Mouse (Mus musculus) heart, postnatal 25 days (tissue): ENCODE data around the gene D030056L22Rik. TPM values are rescaled to one million over a fixed set of nuclear protein-coding genes. Genes with fewer than 3 reads are reported as not detected.

ENCODE experiments used
- DNase-seq: peaks from one replicate; pipeline ENCODE4 v3.0.0; 2022; ENCODE audit warnings: low spot score
- intact Hi-C: fragments of 180-260 bp; cut with DNase I; formaldehyde crosslinking; loops from one replicate; pipeline ENCODE4 v1.15.1; 2025
- total RNA-seq, 2 experiments: library from RNA; stranded (reverse); gene quantifications; 2 replicates each; pipeline ENCODE4 v1.2.3; 2021

D030056L22Rik gene
- total RNA-seq, 2 experiments from 2014 or later: 9.7 to 10.8 TPM

- DNase-seq: no peak
- intact Hi-C loops: no loop called here
Observed at GRCm38 (mm10) chr19:18720337-18720736, 7.3 kb downstream of the D030056L22Rik start.

- no peak for DNase-seq
- intact Hi-C loops: no loop called here
Observed at GRCm38 (mm10) chr19:18725186-18725585, 12.2 kb downstream of the D030056L22Rik start.

GRCm38 (mm10) chr19:18730255-18730654, 17.3 kb downstream of the D030056L22Rik start:
- intact Hi-C loops: no loop called here
- no peak for DNase-seq

- DNase-seq: no peak
- intact Hi-C loops: no loop called here
Observed at GRCm38 (mm10) chr19:18731077-18731476, 18.1 kb downstream of the D030056L22Rik start.

- no peak for DNase-seq
- intact Hi-C loops: no loop called here
Observed at GRCm38 (mm10) chr19:18735901-18736300, 22.9 kb downstream of the D030056L22Rik start.

- no peak for DNase-seq
- intact Hi-C loops: no loop called here
Observed at GRCm38 (mm10) chr19:18739146-18739545, 26.2 kb downstream of the D030056L22Rik start.

- intact Hi-C loops: loop anchor here (2.0 kb wide), 1 partner anchor 43 kb away; no protein-coding TSS in a partner anchor
- DNase-seq: no peak
Observed at GRCm38 (mm10) chr19:18743946-18744345, 31.0 kb downstream of the D030056L22Rik start.

GRCm38 (mm10) chr19:18746576-18747340, 33.8 kb downstream of the D030056L22Rik start:
- intact Hi-C loops: no loop called here
- DNase-seq: no peak

- DNase-seq: no peak
Observed at GRCm38 (mm10) chr19:18747379-18747778, 34.4 kb downstream of the D030056L22Rik start.

GRCm38 (mm10) chr19:18749598-18750339, 36.8 kb downstream of the D030056L22Rik start, which contains the start of gene Trpm6:
TSS of gene Trpm6 (plus strand) at chr19:18749983.
- no peak for DNase-seq

More at GRCm38 (mm10) chr19:18747379-18747778, 34.4 kb downstream of the D030056L22Rik start:
- intact Hi-C loops: no loop called here

GRCm38 (mm10) chr19:18757191-18757590, 44.2 kb downstream of the D030056L22Rik start:
- intact Hi-C loops: no loop called here
- DNase-seq: no peak

More at GRCm38 (mm10) chr19:18749598-18750339, 36.8 kb downstream of the D030056L22Rik start, which contains the start of gene Trpm6:
- intact Hi-C loops: no loop called here

GRCm38 (mm10) chr19:18757706-18758105, 44.7 kb downstream of the D030056L22Rik start:
- no peak for DNase-seq
- intact Hi-C loops: no loop called here

- intact Hi-C loops: no loop called here
- no peak for DNase-seq
Observed at GRCm38 (mm10) chr19:18758269-18758668, 45.3 kb downstream of the D030056L22Rik start.

GRCm38 (mm10) chr19:18758916-18759315, 45.9 kb downstream of the D030056L22Rik start:
- no peak for DNase-seq
- intact Hi-C loops: no loop called here

- intact Hi-C loops: no loop called here
- no peak for DNase-seq
Observed at GRCm38 (mm10) chr19:18766399-18766798, 53.4 kb downstream of the D030056L22Rik start.

Other genes with a start within 250 kb of the D030056L22Rik start
- gene Ostf1, start 81.4 kb upstream of the D030056L22Rik start, total RNA-seq: 10 to 100 TPM; 38.1 to 41.2 TPM
- gene Nmrk1, start 81.2 kb upstream of the D030056L22Rik start, total RNA-seq: 1 to 10 TPM; 2.4 to 2.8 TPM
- 10 to 100 TPM; 31.0 to 33.3 TPM for gene Carnmt1, start 42.4 kb upstream of the D030056L22Rik start, total RNA-seq
- gene Trpm6, start 36.8 kb downstream of the D030056L22Rik start, total RNA-seq: under 1 TPM; 0.06 to 0.08 TPM